Mouse (Mus musculus) cerebellum, postnatal 14 days (tissue): ENCODE measurements around the gene Dap3.
"Not testable (repeated sequence)": the region's sequence is repeated elsewhere in the genome, so short reads cannot be mapped to it uniquely, and the experiment has no call there.

Experiments
- DNase-seq, 2 experiments: peaks; one replicate each; pipeline ENCODE4 v3.0.0; 2021; ENCODE audit warnings: mixed read lengths in 2 of 2

Gene Dap3

DNA sequence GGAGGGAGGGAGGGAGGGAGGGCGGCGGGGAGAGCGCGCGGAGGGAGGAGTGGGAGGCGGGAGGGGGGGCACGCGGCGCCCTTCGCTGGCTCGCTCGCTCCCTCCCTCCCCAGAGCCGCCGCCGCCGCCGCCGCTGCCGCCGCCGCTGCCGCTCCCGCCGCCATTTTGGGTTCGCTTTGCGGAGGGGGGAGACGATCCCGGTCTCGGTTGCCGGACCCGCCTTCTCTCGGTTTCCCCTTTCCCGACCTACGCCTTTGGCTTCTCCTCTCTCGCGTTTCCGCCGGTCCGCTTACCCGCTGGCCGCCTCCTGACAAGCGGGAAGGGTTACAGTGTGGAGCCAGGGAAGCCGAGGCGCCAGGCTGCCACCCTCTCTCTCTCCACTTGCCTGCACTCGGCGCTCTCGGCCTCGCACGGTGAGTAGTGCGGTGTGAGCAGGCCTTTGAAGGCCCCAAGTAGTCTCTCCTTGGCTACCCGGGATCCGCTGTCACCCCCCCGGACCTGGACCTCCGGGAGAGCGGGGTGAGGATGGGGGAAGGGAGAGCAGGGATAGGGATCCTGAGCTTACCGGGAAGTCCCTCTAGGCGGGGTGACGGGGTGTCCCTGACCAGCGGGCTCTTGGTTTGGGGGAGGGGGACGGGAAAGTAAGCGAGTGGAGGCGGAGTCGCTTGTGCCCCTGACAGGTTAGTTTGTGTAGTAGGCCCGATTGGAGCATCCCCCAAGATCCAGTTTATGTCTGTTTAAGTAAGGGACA lies at the start of gene Dap3, which contains the start of gene Ash1l:
Dap3 (minus strand) TSS at position 606 of the 751 bp plus-strand sequence.
Ash1l (plus strand) TSS at position 47 of the 751 bp plus-strand sequence.
- DNase-seq, result peak in 1 of 2 experiments; percentile 82

DNA sequence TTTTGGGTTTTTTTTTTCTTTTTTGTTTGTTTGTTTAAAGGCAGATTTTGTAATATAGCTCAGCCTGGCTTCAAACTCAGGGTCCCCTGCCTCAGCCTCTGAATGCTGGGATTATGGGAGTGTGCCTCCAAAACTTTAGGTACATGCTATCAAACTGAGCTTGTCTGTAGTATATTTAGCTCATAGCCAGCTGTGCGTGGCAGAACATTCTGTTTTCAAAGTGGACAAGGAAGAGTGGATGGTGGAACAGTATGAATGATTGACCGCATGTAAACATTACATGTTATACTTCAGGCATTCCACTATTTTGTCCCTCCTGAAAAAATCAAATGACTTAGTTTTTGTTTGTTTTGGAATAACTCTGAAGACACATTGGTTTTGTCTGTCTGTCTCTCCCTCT lies 41.8 kb upstream of the Dap3 start:
- no peak for DNase-seq

DNA sequence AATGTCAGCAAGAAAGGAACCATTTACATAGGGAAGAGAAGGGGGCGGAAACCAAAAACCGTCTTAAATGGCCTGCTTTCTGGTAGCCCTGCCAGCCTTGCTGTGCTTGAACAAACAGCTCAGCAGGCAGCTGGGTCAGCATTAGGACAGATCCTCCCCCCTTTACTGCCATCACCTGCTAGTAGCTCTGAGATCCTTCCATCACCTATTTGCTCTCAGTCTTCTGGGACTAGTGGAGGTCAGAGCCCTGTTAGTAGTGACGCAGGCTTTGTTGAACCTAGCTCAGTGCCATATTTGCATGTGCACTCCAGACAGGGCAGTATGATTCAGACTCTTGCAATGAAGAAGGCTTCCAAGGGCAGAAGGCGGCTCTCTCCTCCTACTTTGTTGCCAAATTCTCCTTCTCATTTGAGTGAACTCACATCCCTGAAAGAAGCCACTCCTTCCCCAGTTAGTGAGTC lies 33.0 kb upstream of the Dap3 start:
- no peak for DNase-seq

DNA sequence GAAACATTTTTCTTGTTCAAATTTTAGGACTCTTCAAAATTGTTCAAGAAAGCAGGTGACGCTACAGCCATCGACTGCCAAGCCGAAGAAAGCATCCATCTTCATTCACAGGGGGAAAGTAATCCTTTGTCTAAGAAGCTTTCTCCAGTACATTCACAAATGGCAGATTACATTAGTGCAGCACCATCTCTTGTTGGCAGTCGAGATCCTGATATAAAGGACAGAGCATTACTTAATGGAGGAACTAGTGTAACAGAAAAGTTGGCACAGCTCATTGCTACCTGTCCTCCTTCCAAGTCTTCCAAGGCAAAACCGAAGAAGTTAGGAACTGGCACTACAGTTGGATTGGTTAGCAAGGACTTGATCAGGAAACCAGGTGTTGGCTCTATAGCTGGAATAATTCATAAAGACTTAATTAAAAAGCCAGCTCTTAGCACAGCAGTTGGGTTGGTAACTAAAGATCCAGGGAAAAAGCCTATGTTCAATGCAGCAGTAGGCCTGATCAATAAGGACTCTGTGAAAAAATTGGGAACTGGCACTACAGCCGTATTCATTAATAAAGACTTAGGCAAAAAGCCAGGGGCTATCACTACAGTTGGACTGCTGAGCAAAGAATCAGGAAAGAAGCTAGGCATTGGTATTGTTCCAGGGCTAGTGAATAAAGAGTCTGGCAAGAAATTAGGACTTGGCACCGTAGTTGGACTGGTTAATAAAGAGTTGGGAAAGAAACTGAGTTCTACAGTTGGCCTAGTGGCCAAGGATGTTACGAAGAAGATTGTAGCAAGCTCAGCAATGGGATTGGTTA lies 30.4 kb upstream of the Dap3 start:
- peak; percentile 6 to 23 for DNase-seq

DNA sequence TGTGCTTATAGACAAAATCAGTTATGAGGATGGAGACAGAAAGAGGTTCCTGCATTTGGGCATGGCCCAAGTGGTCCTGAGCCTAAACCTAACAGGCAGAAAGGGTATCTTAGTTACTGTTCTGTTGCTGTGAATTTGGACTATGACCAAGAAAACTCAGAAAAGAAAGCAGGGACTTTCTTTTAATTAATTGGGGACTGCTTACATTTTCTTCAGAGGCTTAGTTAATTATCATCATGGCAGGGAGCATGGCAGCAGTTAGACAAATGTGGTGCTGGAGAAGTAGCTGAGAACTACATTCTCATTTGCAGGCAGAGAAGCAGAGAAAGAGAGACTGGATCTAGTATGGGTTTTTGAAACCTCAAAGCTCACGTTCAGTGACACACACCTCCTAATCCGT lies 24.0 kb upstream of the Dap3 start:
- DNase-seq, result no peak

- not testable (repeated sequence) for DNase-seq
Observed at GRCm38 (mm10) chr3:88963211-88963610, 12.2 kb upstream of the Dap3 start.

DNA sequence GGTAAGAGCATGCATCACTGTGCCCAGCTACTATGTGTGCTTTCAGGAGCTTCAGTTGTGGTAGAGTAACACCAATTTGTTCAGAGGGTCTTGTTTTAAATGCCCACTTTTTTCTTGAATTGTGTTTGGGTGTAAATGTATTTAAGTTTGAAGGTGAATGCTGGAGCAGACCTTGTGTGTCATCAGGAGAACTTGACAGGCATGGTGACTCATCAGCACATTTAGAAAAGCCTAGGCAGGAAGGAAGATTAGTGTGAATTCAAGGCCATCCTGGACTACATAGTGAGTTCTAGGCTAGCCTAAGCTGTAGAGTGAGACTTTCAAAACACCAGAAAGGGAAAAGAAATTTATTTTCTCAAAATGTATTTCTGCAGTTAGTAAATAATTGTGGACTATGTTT lies 2.8 kb upstream of the Dap3 start:
- DNase-seq, result no peak

GRCm38 (mm10) chr3:88953246-88953645 lies 2.3 kb upstream of the Dap3 start:
- DNase-seq, result no peak

DNA sequence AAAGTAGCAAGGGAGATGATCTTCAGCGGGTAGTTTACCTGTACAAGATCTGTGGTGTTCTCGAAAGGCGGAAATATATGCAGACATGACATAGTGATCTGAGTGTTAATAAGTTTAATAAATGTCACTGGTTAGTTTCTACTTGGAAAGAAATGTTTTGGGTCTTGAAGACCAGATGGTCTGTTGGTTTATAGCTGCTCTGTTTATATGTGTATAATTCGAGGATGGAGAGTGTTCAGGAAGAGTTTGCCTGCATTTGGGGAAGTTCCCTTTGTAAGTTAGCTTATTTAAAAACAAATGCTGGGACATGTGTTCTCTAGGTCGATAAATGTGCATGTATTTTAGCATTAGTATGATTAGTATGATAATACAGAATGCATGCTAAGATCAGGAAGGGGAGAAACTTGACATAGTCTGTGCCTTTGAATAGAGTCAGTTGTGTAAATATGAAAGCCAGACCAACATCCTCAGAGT lies 383 bp upstream of the Dap3 start:
- no peak for DNase-seq

DNA sequence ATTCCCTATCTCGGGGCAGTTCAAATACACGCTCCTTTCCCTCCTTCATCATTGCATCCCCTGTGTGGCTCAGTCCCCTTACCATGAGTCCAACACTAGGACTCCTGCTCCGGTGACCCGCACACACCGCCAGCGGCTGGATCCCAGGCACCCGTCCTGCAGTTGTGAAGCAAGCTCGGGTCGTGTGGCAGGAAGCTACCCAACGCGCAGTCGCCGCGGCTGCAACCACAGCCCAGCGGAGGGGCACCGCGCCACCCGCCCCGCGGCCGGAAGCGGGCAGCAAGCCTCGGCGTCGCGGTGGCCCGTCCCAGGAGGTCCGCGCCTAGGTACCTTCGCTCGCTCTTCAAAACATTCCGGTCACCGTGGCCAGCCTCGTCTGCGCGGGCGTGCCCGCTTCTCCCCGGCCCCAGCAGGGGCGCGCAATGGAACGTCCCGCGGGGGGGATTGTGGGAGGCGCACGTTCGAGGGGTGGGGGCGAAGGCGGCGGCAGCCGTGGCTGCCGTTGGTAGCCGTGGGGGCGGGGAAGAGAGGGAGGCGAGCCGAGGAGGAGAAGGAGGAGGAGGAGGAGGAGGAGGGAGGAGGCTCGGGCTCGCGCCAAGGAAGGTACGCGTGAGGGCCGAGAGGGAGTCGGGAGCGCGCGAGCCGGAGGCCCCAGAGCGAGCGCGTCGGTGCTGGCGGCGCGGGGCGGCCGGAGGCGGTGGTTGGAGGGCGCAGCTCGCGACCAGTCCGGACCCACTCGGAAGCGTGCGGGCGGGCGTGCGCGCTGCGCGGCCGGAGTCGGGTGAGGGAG lies 1.0 kb downstream of the Dap3 start:
- DNase-seq, result peak; percentile 93 to 94

DNA sequence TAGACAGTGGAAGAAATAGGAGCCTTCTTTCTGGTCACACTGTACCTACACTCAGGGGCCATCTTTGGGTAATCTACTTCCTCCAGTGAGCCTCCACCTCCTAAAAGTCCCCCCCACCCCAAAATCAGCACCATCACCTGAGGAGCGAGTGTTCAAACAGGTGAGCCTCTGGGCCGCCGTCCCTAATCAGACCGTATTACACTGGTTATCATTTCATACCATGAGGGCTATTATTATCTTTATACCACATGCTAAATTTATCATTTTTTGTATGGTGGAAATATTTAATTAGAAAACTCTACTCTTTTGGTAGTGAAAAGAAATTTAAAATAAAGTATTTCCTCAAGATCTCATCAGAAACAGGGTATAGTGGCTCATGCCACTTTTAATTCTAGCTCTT lies 6.9 kb downstream of the Dap3 start:
- no peak for DNase-seq

GRCm38 (mm10) chr3:88942316-88942880 lies 8.6 kb downstream of the Dap3 start:
- no peak for DNase-seq

- peak; percentile 39 to 41 for DNase-seq
Observed at GRCm38 (mm10) chr3:88939749-88940148, 11.2 kb downstream of the Dap3 start.

- DNase-seq, result no peak
Observed at GRCm38 (mm10) chr3:88939071-88939470, 11.9 kb downstream of the Dap3 start.

- no peak for DNase-seq
Observed at GRCm38 (mm10) chr3:88929501-88929900, 21.5 kb downstream of the Dap3 start.

DNA sequence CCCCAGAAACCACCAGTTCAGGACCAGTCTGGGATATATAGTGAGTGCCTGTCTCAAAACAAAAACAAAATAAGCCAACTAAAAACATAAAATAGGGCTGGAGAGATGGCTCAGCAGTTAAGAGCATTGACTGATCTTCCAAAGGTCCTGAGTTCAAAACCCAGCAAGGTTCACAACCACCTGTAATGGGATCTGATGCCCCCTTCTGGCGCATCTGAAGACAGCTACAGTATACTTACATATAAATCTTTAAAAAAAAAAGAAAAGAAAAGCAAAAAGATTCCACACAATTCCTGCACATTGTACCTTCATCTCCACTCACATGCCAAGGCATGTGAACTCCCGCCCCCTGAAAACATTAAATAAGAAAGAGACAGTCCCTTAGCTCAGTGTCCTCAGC lies 25.3 kb downstream of the Dap3 start:
- DNase-seq, result no peak

DNA sequence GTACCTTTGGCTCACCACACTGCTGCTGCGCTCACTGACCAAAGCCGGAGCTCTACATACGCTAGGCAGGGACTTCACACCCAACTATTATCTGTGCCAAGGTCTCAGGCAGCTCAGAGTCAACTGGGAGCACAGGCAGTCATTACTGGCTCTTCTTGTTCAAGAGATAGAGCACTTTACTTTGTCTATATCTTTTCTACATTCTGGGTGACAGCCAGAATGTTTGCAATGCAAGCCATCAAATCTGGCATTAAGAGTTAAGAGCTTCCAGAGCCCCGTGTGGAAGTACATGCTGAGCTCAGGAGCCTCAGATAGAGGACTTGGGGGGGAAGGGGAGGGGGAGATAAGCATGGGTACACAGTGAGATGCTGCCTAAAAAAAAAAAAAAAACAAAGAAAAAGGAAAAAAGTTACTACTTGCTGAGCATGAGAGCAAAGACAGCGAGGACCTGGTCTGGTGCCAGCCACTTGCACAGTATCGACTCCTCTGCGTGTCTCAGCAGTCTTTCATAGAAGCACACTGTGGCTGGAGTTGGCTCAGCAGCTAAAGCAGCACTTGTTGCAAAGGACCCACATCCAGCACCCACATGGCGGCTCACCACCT lies 26.9 kb downstream of the Dap3 start:
- no peak for DNase-seq

DNA sequence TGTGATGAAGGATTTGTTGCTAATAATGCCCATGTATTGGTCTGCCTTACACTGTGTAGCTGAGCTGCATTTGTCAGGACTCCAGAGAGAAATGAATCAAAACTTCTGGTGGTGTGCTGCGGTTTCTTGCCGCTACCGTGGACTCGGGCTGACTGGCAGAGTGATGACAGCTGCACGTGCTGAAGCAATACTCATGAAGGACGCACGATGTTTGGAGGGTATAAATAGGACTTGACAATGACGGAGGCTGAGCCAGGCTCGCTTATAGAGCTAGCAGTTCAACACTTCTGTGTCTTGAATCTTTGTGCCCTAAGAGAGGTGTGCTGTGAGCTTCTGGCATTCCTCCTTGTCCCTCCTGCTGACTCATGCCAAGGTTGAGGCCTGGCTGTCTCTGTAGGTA lies 29.6 kb downstream of the Dap3 start:
- no peak for DNase-seq

DNA sequence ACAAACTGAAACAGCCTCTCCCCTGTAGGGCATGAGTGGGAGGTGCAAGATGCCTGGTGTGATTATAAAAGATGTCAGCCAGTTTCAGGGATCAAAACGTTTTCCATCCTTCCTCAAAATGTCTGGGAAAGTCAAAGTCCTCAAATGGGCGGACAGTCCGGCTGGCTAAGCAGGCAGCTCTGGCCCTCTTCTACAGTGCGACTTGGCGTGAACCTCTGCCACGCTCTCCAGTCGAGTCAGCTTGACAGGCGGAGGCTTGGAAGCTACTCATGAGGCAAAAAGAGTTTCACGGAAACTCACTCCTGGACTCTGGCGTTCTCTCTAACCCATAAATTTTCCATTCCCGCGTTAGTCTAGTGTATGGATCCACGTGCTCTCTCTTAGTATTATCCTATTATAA lies 32.0 kb downstream of the Dap3 start:
- no peak for DNase-seq

DNA sequence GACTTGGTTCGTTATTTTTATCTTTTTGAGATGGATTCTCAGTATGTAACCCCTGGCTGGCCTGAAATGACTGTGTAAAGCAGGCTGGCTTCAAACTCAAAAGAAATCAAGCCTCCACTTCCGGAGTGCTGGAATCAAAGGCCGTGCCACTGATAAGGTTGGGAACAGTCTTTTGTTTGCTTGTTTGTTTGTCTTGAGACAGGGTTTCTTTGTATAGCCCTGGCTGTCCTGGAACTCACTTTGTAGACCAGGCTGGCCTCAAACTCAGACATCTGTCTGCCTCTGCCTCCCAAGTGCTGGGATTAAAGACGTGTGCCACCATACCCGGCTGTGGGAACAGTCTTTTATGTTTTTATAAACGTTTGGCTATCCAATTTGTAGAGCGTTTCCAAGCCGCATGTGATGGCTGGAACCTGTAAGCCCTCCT lies 36.6 kb downstream of the Dap3 start:
- DNase-seq, result no peak

GRCm38 (mm10) chr3:88913511-88914383 lies 37.2 kb downstream of the Dap3 start, which contains the start of gene Msto1:
TSS of gene Msto1 (minus strand) at chr3:88913999.
- DNase-seq, result peak; percentile 91 to 93
